Comparison of ENCODE assay signal across 7 mouse cellular contexts in the genomic region with DNA sequence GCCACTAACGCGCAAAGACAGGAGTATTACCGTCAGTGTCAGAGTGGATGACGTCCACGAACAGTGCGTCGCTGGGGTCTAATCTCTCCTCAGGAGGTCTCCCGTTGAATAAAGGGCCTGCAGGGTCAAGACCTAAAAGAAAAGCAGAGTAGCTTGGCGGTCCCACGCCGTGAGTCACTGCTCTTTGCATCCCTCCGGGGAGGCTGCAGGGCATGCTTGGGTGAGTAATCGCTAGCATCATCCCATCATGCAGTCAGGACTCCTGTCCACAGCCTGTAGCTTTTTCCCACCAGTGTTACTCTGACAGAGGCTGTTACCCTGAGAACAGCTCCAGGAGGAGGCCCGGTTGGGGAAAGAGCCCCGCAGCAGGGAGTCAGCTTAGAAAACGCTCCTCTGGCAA. TPM values are rescaled to one million over a fixed set of nuclear protein-coding genes. Genes with fewer than 3 reads are reported as not detected.
A peak's percentile ranks its signal among the peaks of the same experiment; 100 is the strongest.
DNase-seq lines count a peak whose midpoint lies in the region; ATAC-seq and TF ChIP-seq lines count a peak whose summit lies in the region.

No protein-coding gene starts in this region.

- H3K4me1 ChIP-seq in hindbrain, embryonic 10.5 days (replicated peaks): peaks cover 14% of the 10 kb centered on the region
- H3K4me1 ChIP-seq in neural tube, embryonic 14.5 days (ENCODE audit: control insufficient read depth, insufficient read depth, low read length): peaks cover 3% of the 10 kb centered on the region; the same call in 1 of the 2 replicates

- TF ChIP-seq CTCF in layer of hippocampus, adult 2 months (conservative IDR thresholded peaks at IDR 0.05): no peak

- H3K9me3 ChIP-seq in hindbrain, embryonic 10.5 days: no peaks in the 10 kb centered on the region
- no peaks in the 10 kb centered on the region for H3K9me3 ChIP-seq in neural tube, embryonic 14.5 days (ENCODE audit: control insufficient read depth, low read length)

- peak overlapping the region; percentile 18; the same call in 1 of the 2 replicates for H3K4me2 ChIP-seq in neural tube, embryonic 14.5 days (ENCODE audit: low read depth, low read length)

- DNase-seq in layer of hippocampus, adult 2 months (ENCODE audit: low spot score in 2 of 2): no peak
- DNase-seq in layer of hippocampus, adult 8-10 months (ENCODE audit: low spot score in 2 of 2): no peak
- peak; percentile 64 for DNase-seq in brain, adult 2 months (ENCODE audit: low read depth, low spot score)
- DNase-seq in hindbrain, embryonic 10.5 days (ENCODE audit: low spot score): peak; percentile 15
- no peak for DNase-seq in layer of hippocampus, adult 9-11 months
- DNase-seq in ovary, postnatal 14 days (ENCODE audit: low spot score): no peak

- H3K27me3 ChIP-seq in hindbrain, embryonic 10.5 days (ENCODE audit: insufficient read depth, poor library complexity, severe bottlenecking): peaks cover 12% of the 10 kb centered on the region; the same call in 1 of the 2 replicates
- no peaks in the 10 kb centered on the region for H3K27me3 ChIP-seq in neural tube, embryonic 14.5 days (ENCODE audit: control insufficient read depth, insufficient read depth, low read length)

- ATAC-seq in neural tube, embryonic 14.5 days (ENCODE audit: low read depth): no peak

- H3K27ac ChIP-seq in layer of hippocampus, adult 2 months: no peak overlapping the region
- peak overlapping the region; percentile 16; the same call in 1 of the 2 replicates for H3K27ac ChIP-seq in hindbrain, embryonic 10.5 days
- H3K27ac ChIP-seq in neural tube, embryonic 14.5 days (ENCODE audit: low read depth, low read length): no peak overlapping the region

- WGBS in hindbrain, embryonic 10.5 days: 3% methylated on average over 16 of the region's 16 CpGs
- 2% methylated on average over 16 of the region's 16 CpGs for WGBS in neural tube, embryonic 14.5 days

- 0 out of 2 replicates have a peak overlapping the region, but pooled peaks have one; percentile 11 for H3K4me3 ChIP-seq in layer of hippocampus, adult 2 months
- peak overlapping the region; percentile 36 for H3K4me3 ChIP-seq in hindbrain, embryonic 10.5 days
- no peak overlapping the region for H3K4me3 ChIP-seq in neural tube, embryonic 14.5 days (ENCODE audit: low read depth, low read length)

- no peaks in the 10 kb centered on the region for H3K36me3 ChIP-seq in hindbrain, embryonic 10.5 days
- no peaks in the 10 kb centered on the region for H3K36me3 ChIP-seq in neural tube, embryonic 14.5 days (ENCODE audit: control insufficient read depth, insufficient read depth, low read length)

- no peak overlapping the region for H3K9ac ChIP-seq in neural tube, embryonic 14.5 days (replicated peaks; ENCODE audit: low read depth, low read length)

RNA-seq across cellular contexts. Expression of a gene that starts 19.3 kb away (rescaled TPM):
- total RNA-seq in layer of hippocampus, adult 2 months (2021): under 1 TPM; 0.27 to 0.44 TPM
- under 1 TPM; 0.14 to 0.43 (median 0.18) TPM for total RNA-seq in layer of hippocampus, adult 8-10 months (2022)
- 0.50 and 0.51 TPM in 2 replicates for polyA plus RNA-seq in hindbrain, embryonic 10.5 days (2016; fragmentation: Nextera tagmentation; extraction: Ambion mirVana)
- 0.13 and 0.42 TPM in 2 replicates for polyA plus RNA-seq in neural tube, embryonic 14.5 days (2014; fragmentation: Nextera tagmentation; extraction: Ambion mirVana)

RNA-seq across cellular contexts. Expression of a gene that starts 28.9 kb away (rescaled TPM):
- total RNA-seq in layer of hippocampus, adult 2 months (2021): 10 to 100 TPM; 17.7 to 18.6 TPM
- total RNA-seq in layer of hippocampus, adult 8-10 months (2022): 10 to 100 TPM; 14.7 to 16.4 (median 15.4) TPM
- polyA plus RNA-seq in hindbrain, embryonic 10.5 days (2016; fragmentation: Nextera tagmentation; extraction: Ambion mirVana): 38.9 and 42.8 TPM in 2 replicates
- polyA plus RNA-seq in neural tube, embryonic 14.5 days (2014; fragmentation: Nextera tagmentation; extraction: Ambion mirVana): 50.6 and 51.5 TPM in 2 replicates

RNA-seq across cellular contexts. Expression of a gene that starts 33.1 kb away (rescaled TPM):
- 10 to 100 TPM; 81.1 to 90.7 TPM for total RNA-seq in layer of hippocampus, adult 2 months (2021)
- total RNA-seq in layer of hippocampus, adult 8-10 months (2022): 10 to 100 TPM; 76.1 to 92.0 (median 84.2) TPM
- polyA plus RNA-seq in hindbrain, embryonic 10.5 days (2016; fragmentation: Nextera tagmentation; extraction: Ambion mirVana): 51.9 and 65.2 TPM in 2 replicates
- 58.6 and 60.7 TPM in 2 replicates for polyA plus RNA-seq in neural tube, embryonic 14.5 days (2014; fragmentation: Nextera tagmentation; extraction: Ambion mirVana)

Comparison
In these comparisons a context has a peak if more than half of its experiments do, and no peak if none do; other contexts are left out.
1. DNase-seq: peak in brain, adult 2 months (single experiment) and hindbrain, embryonic 10.5 days (single experiment); none in layer of hippocampus, adult 2 months (0 of 2), layer of hippocampus, adult 8-10 months (0 of 2), layer of hippocampus, adult 9-11 months (single experiment) and ovary, postnatal 14 days (single experiment).